Mouse (Mus musculus): ENCODE measurements around the gene Tdrkh. TPM values are rescaled to one million over a fixed set of nuclear protein-coding genes. Genes with fewer than 3 reads are reported as not detected.

Tdrkh gene
- polyA plus RNA-seq (2014; fragmentation: Illumina TruSeq; extraction: RNeasy Lipid Tissue Mini Kit (QIAGEN cat#74804); ENCODE audit: low read depth, low replicate concordance) = 8.9 TPM

DNA sequence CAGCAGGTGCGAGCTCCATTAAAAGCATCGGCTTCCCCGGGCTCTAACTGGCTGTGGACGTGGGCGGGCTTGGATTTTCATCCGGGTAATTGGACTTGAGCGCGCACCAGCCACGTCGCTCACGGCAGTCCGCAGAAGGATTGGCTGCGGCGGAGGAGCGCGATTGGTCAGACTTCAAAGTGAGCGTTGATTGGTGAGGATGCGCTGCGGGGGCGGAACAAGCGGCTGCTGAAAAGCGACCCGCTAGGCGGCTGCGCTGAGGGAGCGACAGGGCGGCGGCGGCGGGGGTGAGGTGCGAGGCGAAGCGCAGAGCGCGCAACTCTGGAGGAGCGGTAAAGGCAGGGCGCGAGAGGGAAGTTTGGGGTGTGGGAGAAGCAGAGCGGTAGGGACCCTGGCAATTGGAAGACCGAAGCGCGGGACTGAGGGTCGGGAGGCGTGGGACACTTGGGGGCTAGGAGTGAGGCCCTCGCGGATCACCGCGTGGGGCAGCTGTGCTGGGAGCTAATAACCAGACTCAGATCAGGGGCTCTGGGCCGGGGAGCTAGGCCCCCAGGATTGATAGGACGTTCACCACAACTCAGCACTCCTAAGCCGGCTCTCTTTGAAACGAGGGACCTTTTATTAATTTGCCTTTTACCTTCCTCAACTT is at the start of gene Tdrkh:
Tdrkh (plus strand) TSS at position 243 of the 649 bp plus-strand sequence.

DNA sequence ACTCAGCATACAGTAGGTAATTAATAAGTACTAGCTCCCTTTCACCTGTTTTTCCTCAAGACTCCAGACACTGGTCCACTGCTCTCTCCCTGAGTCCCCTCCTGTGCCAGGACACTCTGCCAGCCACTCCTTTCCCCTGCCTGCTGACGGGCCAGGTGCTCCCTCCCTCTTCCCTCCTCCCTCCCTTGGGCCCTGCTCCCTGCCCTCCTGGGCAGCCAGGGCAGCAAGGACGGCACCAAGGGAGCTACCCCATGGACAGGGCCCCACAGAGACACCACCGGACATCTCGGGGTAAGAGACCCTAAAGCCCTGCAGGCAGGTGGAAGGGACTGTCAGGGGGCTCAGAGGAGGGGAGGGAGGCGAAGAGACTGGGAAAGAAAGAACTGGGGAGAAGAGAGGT is 40.4 kb upstream of the Tdrkh start, which contains the start of gene Rorc:
Rorc (plus strand) TSS at position 154 of the 400 bp plus-strand sequence.

GRCm38 (mm10) chr3:94398217-94398616 is 14.9 kb upstream of the Tdrkh start, which contains the start of gene Lingo4:
Lingo4 (plus strand) TSS chr3:94398517.

DNA sequence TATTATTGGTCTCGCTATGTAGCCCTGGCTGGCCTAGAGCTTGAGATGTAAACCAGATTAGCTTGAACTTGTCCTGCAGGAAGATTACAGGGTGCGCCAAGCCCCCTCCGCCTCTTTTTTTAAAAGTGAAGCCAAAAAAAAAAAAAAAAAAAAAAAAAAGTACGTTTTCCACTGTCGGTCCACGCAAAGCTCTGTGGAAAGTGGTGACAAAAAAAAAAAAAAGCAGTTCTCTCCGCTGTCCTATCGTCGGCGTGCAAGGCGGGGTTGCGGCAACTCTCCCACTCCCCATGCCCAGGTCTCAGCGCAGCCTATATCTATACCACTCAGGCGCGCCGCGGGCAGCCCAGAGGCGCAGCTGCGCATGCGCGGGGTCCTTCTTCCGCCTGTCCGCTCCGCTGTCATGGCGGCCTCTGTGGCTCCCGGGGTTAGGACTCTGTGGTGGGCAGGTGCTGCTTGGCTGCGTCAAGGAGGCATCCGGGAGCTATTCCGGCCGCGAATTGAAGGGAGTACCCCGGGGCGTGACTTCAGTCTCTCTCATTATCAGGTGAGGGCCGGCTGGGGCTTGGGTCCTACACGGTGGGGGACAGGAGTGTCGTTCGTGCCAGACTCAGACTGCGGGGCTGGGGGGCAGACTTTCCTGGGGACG is 30.0 kb downstream of the Tdrkh start, which contains the start of gene Mrpl9:
Mrpl9 (plus strand) TSS at position 368 of the 646 bp plus-strand sequence.

GRCm38 (mm10) chr3:94443597-94443964 is 30.5 kb downstream of the Tdrkh start, which contains the start of gene Oaz3:
Oaz3 (minus strand) TSS chr3:94443915.

GRCm38 (mm10) chr3:94477981-94478422 is 64.9 kb downstream of the Tdrkh start, which contains the start of gene Celf3:
Celf3 (plus strand) TSS chr3:94478295.

DNA sequence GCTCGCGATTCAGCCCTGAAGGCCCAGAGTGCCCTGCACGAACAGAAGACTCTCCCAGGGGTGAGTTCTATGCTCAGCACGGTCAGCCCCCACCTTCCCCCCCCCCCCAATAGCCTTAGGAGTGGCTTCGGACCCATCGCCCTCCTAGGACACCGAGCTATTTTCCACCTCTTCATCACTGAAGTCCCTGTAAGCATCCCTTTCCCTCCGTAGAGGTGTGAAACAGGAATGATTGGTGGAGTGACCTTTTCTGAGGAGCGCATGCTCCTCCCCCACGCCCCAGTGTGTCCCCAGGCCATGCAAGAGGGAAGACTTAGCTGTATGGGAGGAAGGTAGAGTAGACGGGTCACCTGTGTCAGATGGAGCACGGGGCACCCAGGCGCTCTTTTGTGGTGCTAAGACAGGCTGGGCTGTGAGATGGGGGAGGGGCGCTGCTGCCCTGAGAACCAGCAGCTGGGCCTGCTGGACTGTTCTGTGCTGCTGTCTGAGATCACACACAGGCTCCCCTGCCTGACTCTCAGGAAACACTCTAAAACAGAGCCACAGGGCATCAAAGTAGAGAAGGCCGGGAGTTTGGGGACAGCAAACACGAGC is 67.3 kb downstream of the Tdrkh start, which contains the start of gene Riiad1:
Riiad1 (minus strand) TSS at position 51 of the 594 bp plus-strand sequence.

Other genes starting within 250 kb of the Tdrkh start
- not detected for gene Gm10696, start 235.1 kb upstream of the Tdrkh start, polyA plus RNA-seq (2014; fragmentation: Illumina TruSeq; extraction: RNeasy Lipid Tissue Mini Kit (QIAGEN cat#74804); ENCODE audit: low read depth, low replicate concordance)
- not detected for gene Gm5286, start 216.6 kb upstream of the Tdrkh start, polyA plus RNA-seq (2014; fragmentation: Illumina TruSeq; extraction: RNeasy Lipid Tissue Mini Kit (QIAGEN cat#74804); ENCODE audit: low read depth, low replicate concordance)
- gene Gm4778, start 149.2 kb upstream of the Tdrkh start, polyA plus RNA-seq (2014; fragmentation: Illumina TruSeq; extraction: RNeasy Lipid Tissue Mini Kit (QIAGEN cat#74804); ENCODE audit: low read depth, low replicate concordance) = not detected
- gene Them4, start 103.2 kb upstream of the Tdrkh start, polyA plus RNA-seq (2014; fragmentation: Illumina TruSeq; extraction: RNeasy Lipid Tissue Mini Kit (QIAGEN cat#74804); ENCODE audit: low read depth, low replicate concordance) = 64.1 TPM
- not detected for gene Them5, start 71.2 kb upstream of the Tdrkh start, polyA plus RNA-seq (2014; fragmentation: Illumina TruSeq; extraction: RNeasy Lipid Tissue Mini Kit (QIAGEN cat#74804); ENCODE audit: low read depth, low replicate concordance)
- gene C2cd4d, start 50.8 kb upstream of the Tdrkh start, polyA plus RNA-seq (2014; fragmentation: Illumina TruSeq; extraction: RNeasy Lipid Tissue Mini Kit (QIAGEN cat#74804); ENCODE audit: low read depth, low replicate concordance) = not detected
- 18.8 TPM for gene Rorc, start 40.5 kb upstream of the Tdrkh start, polyA plus RNA-seq (2014; fragmentation: Illumina TruSeq; extraction: RNeasy Lipid Tissue Mini Kit (QIAGEN cat#74804); ENCODE audit: low read depth, low replicate concordance)
- not detected for gene Lingo4, start 14.8 kb upstream of the Tdrkh start, polyA plus RNA-seq (2014; fragmentation: Illumina TruSeq; extraction: RNeasy Lipid Tissue Mini Kit (QIAGEN cat#74804); ENCODE audit: low read depth, low replicate concordance)
- 53.4 TPM for gene Mrpl9, start 30.0 kb downstream of the Tdrkh start, polyA plus RNA-seq (2014; fragmentation: Illumina TruSeq; extraction: RNeasy Lipid Tissue Mini Kit (QIAGEN cat#74804); ENCODE audit: low read depth, low replicate concordance)
- gene Oaz3, start 30.6 kb downstream of the Tdrkh start, polyA plus RNA-seq (2014; fragmentation: Illumina TruSeq; extraction: RNeasy Lipid Tissue Mini Kit (QIAGEN cat#74804); ENCODE audit: low read depth, low replicate concordance) = not detected
- gene Celf3, start 65.0 kb downstream of the Tdrkh start, polyA plus RNA-seq (2014; fragmentation: Illumina TruSeq; extraction: RNeasy Lipid Tissue Mini Kit (QIAGEN cat#74804); ENCODE audit: low read depth, low replicate concordance) = not detected
- gene Riiad1, start 67.1 kb downstream of the Tdrkh start, polyA plus RNA-seq (2014; fragmentation: Illumina TruSeq; extraction: RNeasy Lipid Tissue Mini Kit (QIAGEN cat#74804); ENCODE audit: low read depth, low replicate concordance) = 1.8 TPM
- 74.6 TPM for gene Snx27, start 169.4 kb downstream of the Tdrkh start, polyA plus RNA-seq (2014; fragmentation: Illumina TruSeq; extraction: RNeasy Lipid Tissue Mini Kit (QIAGEN cat#74804); ENCODE audit: low read depth, low replicate concordance)
- gene Gm10972, start 229.8 kb downstream of the Tdrkh start, polyA plus RNA-seq (2014; fragmentation: Illumina TruSeq; extraction: RNeasy Lipid Tissue Mini Kit (QIAGEN cat#74804); ENCODE audit: low read depth, low replicate concordance) = not detected
- gene Tuft1, start 245.6 kb downstream of the Tdrkh start, polyA plus RNA-seq (2014; fragmentation: Illumina TruSeq; extraction: RNeasy Lipid Tissue Mini Kit (QIAGEN cat#74804); ENCODE audit: low read depth, low replicate concordance) = 5.6 TPM

Data from kidney, adult 10 weeks (tissue).